Mouse (Mus musculus) heart, adult 2 months (tissue): ENCODE data around the gene Gm10053. TPM values are rescaled to one million over a fixed set of nuclear protein-coding genes. Genes with fewer than 3 reads are reported as not detected.

Source experiments
- DNase-seq, 2 experiments: peaks; one replicate each; pipeline ENCODE4 v3.0.0; 2021
- H3K27ac ChIP-seq: fragments of 200-600 bp; 2 replicates; pipeline ENCODE4 v1.8.1; 2022
- H3K27me3 ChIP-seq: fragments of 200-500 bp; 2 replicates; pipeline ENCODE4 v1.6.1; 2012; ENCODE audit warnings: mild to moderate bottlenecking, low read length, inconsistent platforms, mixed read lengths; ENCODE audit not compliant: control insufficient read depth, insufficient read depth
- H3K36me3 ChIP-seq: fragments of 200-500 bp; 2 replicates; pipeline ENCODE4 v1.6.1; 2012; ENCODE audit warnings: low read length, inconsistent platforms; ENCODE audit not compliant: control insufficient read depth, insufficient read depth
- H3K4me1 ChIP-seq: fragments of 200-500 bp; 2 replicates; pipeline ENCODE4 v1.6.1; 2011; ENCODE audit warnings: low read length; ENCODE audit not compliant: control insufficient read depth, insufficient read depth
- H3K4me3 ChIP-seq: fragments of 200-600 bp; 2 replicates; pipeline ENCODE4 v1.8.1; 2022
- H3K79me2 ChIP-seq: fragments of 200-500 bp; replicated peaks from 2 replicates; pipeline ENCODE4 v1.6.1; 2012; ENCODE audit warnings: mild to moderate bottlenecking, inconsistent platforms, low read length, moderate library complexity, mixed read lengths; ENCODE audit not compliant: control insufficient read depth, insufficient read depth
- H3K9ac ChIP-seq: fragments of 200-500 bp; 2 replicates; pipeline ENCODE4 v1.6.1; 2012; ENCODE audit warnings: low read depth, mild to moderate bottlenecking, control low read depth, inconsistent platforms, low read length, mixed read lengths
- CTCF ChIP-seq: fragments of 200-600 bp; IDR thresholded peaks from 2 replicates; pipeline ENCODE4 v1.8.1; 2022; ENCODE audit warnings: antibody characterized with exemption, mild to moderate bottlenecking, moderate library complexity
- EP300 ChIP-seq: fragments of 200-500 bp; IDR thresholded peaks from 2 replicates; pipeline ENCODE4 v1.6.1; 2011; ENCODE audit warnings: low read depth, low read length, control low read depth; ENCODE audit not compliant: insufficient read depth
- POLR2A ChIP-seq: fragments of 200-500 bp; IDR thresholded peaks from 2 replicates; pipeline ENCODE4 v1.6.1; 2011; ENCODE audit warnings: mild to moderate bottlenecking, low read depth, low read length, control low read depth; ENCODE audit not compliant: insufficient read depth
- WGBS: fragments of 180-500 bp; shearing (Covaris S2); methylation state at CpG from one replicate; pipeline ENCODE4 v1.1.7; 2018; 5-methylcytosine and 5-hydroxymethylcytosine counted together
- intact Hi-C: fragments of 180-260 bp; cut with DNase I; formaldehyde crosslinking; loops from one replicate; pipeline ENCODE4 v1.15.1; 2025
- polyA plus RNA-seq: library from polyadenylated mRNA; depleted of rRNA; stranded (reverse); fragments of >200 nt; gene quantifications from 2 replicates; pipeline ENCODE4 v1.2.3, GENCODE M21; 2012; rRNA removed
- total RNA-seq, 2 experiments: library from RNA; stranded (reverse); gene quantifications; 2 replicates each; pipeline ENCODE4 v1.2.3; 2021

The Gm10053 gene
- total and polyA plus RNA-seq, 3 experiments, result 215 to 977 (median 930) TPM

DNA sequence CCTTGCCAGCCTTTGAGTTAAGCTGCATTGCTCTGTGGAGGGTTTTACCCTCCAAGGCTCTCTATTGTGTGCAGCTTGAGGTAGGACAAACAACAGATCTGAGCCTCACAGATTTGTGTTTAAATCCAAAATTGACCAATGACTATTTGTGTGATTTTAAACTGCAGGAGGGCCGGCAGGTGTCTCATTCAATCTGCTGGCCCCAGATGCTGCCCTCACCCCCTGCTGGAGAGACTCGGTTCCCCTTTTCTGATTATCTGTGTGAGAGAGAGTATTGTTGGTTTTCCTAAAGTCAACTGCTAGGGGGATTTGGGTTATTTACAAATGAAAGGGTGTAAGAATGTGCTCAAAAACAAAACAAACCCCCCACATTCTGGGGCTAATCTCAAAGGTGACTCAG, 26.8 kb downstream of the Gm10053 start:
- no peak overlapping the region for H3K27ac ChIP-seq
- H3K4me1 ChIP-seq, result no peaks in the 10 kb centered on the region; the same call in 1 of the 2 replicates
- H3K4me3 ChIP-seq, result no peak overlapping the region
- peaks cover 24% of the 10 kb centered on the region for H3K27me3 ChIP-seq
- H3K36me3 ChIP-seq, result no peaks in the 10 kb centered on the region
- no peaks in the 10 kb centered on the region for H3K79me2 ChIP-seq
- TF ChIP-seq CTCF (no peak), POLR2A (no peak), EP300 (no peak)
- WGBS, result 12% methylated on average over 2 of the region's 2 CpGs
- intact Hi-C loops, result no loop called here
- no peak overlapping the region for H3K9ac ChIP-seq
- DNase-seq, result no peak

DNA sequence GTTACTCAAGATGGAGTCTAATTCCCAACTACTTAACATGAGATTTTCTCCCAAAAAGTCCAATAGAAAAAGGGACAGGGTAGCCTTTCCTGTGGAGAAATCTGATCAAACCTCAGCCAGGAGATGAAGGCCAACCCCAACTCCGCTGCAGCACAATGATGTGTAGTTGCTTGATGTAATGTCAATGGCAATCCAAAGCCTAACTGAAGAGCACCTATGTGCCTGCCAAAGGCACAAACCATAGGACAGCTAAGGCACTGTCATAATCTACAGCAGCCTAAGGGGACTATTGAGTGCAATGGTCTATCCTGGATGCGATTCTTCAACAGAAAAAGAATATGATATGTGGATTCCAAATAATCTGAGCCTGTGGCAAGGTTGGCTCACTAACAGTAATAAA, 27.3 kb downstream of the Gm10053 start:
- intact Hi-C loops, result no loop called here
- TF ChIP-seq POLR2A (no peak), EP300 (no peak), CTCF (no peak)
- Histone ChIP-seq H3K27ac (no peak overlapping the region), H3K27me3 (peaks cover 19% of the 10 kb centered on the region), H3K36me3 (no peaks in the 10 kb centered on the region), H3K4me3 (no peak overlapping the region), H3K79me2 (no peaks in the 10 kb centered on the region), H3K4me1 (no peaks in the 10 kb centered on the region; the same call in 1 of the 2 replicates), H3K9ac (no peak overlapping the region)
- WGBS, result 67% methylated on average over 2 of the region's 2 CpGs
- no peak for DNase-seq

DNA sequence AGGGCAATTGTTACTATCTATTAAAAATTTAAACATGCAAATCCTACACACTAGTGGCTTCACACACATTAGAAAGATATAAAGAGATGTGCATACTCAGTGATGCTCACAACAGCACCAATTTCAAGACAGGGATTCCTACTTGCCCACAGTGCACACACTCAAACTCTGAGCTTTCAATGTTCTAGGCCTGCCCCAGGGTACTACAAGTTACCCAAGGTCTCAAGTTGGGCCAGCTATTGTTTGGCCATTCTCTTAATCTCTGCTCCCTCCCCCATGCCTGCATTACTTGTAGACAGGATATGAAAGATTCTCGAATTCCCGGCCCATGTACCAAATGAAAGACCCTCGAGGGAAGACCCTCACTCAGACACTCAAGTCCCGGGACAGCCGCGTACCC, 32.2 kb downstream of the Gm10053 start:
- Histone ChIP-seq H3K9ac (no peak overlapping the region), H3K36me3 (no peaks in the 10 kb centered on the region), H3K79me2 (no peaks in the 10 kb centered on the region), H3K27ac (no peak overlapping the region), H3K4me3 (no peak overlapping the region), H3K27me3 (peaks cover 2% of the 10 kb centered on the region), H3K4me1 (no peaks in the 10 kb centered on the region)
- no peak for DNase-seq
- 85% methylated on average over 6 of the region's 6 CpGs for WGBS
- no peak for TF ChIP-seq EP300
- intact Hi-C loops, result no loop called here

DNA sequence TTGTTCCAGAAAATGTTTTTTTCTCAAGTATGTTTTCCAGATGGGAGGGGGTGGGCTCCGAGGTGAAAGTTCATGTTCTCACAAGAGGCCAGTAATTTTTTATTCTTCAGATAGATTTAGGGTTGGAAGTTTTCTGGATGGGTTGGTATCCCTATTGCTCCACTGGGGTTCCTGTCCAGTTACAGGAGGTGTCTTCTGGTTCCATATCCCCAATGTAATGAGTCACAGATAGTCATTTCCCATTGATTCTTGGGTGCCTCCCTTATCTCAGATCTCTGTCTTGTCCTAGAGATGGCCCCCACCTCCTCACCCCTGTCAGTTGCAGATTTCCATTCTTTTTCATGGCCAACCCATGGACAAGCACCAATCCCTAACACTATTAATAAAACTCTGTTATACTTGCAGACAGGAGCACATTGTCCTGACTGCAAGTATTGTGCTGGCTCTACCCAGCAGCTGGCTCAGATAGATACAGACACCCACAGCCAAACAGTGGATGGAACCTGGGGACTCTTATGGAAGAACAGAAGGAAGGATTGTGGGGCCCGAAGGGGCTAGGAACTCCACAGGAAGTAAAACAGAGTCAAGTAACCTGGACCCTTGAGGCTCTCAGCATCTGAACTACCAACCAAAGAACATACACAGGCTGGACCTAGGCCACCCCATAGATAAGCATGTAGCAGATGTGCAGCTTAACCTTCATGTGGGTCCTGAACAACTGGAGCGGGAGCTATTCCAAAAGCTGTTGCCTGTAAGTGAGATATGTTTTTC, 33.1 kb downstream of the Gm10053 start:
- intact Hi-C loops, result no loop called here
- no peaks in the 10 kb centered on the region for H3K4me1 ChIP-seq

DNA sequence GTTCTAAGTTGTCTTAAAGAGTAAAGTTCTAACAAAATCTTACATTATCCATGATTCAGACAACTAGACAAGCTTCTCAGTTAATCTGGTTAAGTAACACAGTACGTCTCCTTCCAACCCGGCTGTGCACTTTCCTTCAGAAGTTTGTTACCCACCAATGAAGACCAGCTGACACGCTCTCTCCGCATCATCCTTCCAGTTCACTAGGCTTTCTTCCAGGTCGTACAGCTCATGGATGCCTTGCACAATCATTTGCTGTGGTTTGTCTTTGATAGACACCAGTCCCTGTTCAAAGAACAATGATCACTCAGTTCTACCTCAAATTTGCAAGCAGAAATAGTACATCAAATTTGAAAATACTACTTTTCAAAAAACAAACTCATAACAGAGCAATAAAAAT, 45.4 kb downstream of the Gm10053 start:
- intact Hi-C loops, result no loop called here
- no peak for DNase-seq
- H3K27ac ChIP-seq, result no peak overlapping the region
- no peaks in the 10 kb centered on the region for H3K79me2 ChIP-seq
- no peak for TF ChIP-seq EP300
- no peak for TF ChIP-seq POLR2A
- no peak for TF ChIP-seq CTCF
- H3K27me3 ChIP-seq, result no peaks in the 10 kb centered on the region
- 90% methylated on average over 5 of the region's 5 CpGs for WGBS
- H3K4me1 ChIP-seq, result no peaks in the 10 kb centered on the region
- H3K36me3 ChIP-seq, result no peaks in the 10 kb centered on the region
- no peak overlapping the region for H3K4me3 ChIP-seq
- H3K9ac ChIP-seq, result no peak overlapping the region

More for the DNA sequence above, 33.1 kb downstream of the Gm10053 start:
- no peak overlapping the region for H3K27ac ChIP-seq
- 87% methylated on average over 3 of the region's 3 CpGs for WGBS
- no peak for DNase-seq
- no peaks in the 10 kb centered on the region for H3K27me3 ChIP-seq
- no peaks in the 10 kb centered on the region for H3K36me3 ChIP-seq
- TF ChIP-seq EP300 (no peak), CTCF (no peak), POLR2A (no peak)
- H3K79me2 ChIP-seq, result no peaks in the 10 kb centered on the region
- H3K4me3 ChIP-seq, result no peak overlapping the region
- H3K9ac ChIP-seq, result no peak overlapping the region

Other genes with a start within 250 kb of the Gm10053 start
- gene Tmem252, start 201.7 kb upstream of the Gm10053 start, total RNA-seq, result under 1 TPM; 0.08 to 0.11 TPM
- gene Tmem252, start 201.7 kb upstream of the Gm10053 start, polyA plus RNA-seq, result 0.10 and 0.15 TPM in 2 replicates
- 100 to 1,000 TPM in 1 of 2 experiments, 10 to 100 TPM in 1; 93.8 to 103 TPM for gene Pgm5, start 13.8 kb upstream of the Gm10053 start, total RNA-seq
- gene Pgm5, start 13.8 kb upstream of the Gm10053 start, polyA plus RNA-seq, result 48.6 and 95.9 TPM in 2 replicates
- gene Foxd4, start 25.5 kb downstream of the Gm10053 start, total RNA-seq, result not detected
- gene Foxd4, start 25.5 kb downstream of the Gm10053 start, polyA plus RNA-seq, result not detected in 2 replicates
- gene Cbwd1, start 85.9 kb downstream of the Gm10053 start, total RNA-seq, result 10 to 100 TPM in 1 of 2 experiments, 1 to 10 TPM in 1; 8.0 to 10.9 TPM
- 2.6 and 5.4 TPM in 2 replicates for gene Cbwd1, start 85.9 kb downstream of the Gm10053 start, polyA plus RNA-seq
- gene Dock8, start 123.8 kb downstream of the Gm10053 start, total RNA-seq, result 10 to 100 TPM; 17.5 to 24.7 TPM
- gene Dock8, start 123.8 kb downstream of the Gm10053 start, polyA plus RNA-seq, result 5.7 and 10.4 TPM in 2 replicates